Mouse (Mus musculus): Measurements from ENCODE around the gene Nutf2-ps1. TPM values are rescaled to one million over a fixed set of nuclear protein-coding genes. Genes with fewer than 3 reads are reported as not detected.
"Not testable (repeated sequence)": the region's sequence is repeated elsewhere in the genome, so short reads cannot be mapped to it uniquely, and the experiment has no call there.

Gene Nutf2-ps1
- polyA plus RNA-seq (2012; rRNA removed): 28.5 and 34.0 TPM in 2 replicates

DNA sequence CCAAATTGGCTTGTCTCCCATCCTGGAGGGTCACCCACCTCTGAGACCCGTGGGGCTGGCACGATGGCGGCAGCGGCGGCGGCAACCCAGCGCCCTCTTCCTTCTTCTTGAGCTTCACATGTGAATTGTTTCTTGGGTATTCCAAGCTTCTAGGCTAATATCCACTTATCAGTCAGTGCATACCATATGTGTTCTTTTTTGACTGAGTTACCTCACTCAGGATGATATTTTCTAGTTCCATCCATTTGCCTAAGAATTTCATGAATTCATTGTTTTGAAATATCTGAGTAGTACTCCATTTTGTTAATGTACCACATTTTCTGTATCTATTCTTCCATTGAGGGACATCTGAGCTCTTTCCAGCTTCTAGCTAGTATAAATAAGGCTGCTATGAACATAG, at the start of gene Nutf2-ps1:
Nutf2-ps1 (minus strand) TSS at position 101 of the 400 bp plus-strand sequence.
- H3K27me3 ChIP-seq (ENCODE audit: control insufficient read depth, insufficient read depth, low read length); H3K4me3 ChIP-seq (ENCODE audit: control insufficient read depth, low read depth, low read length); H3K4me1 ChIP-seq (ENCODE audit: control insufficient read depth, insufficient read depth, low read length); H3K27ac ChIP-seq (ENCODE audit: control insufficient read depth, insufficient read depth, low read depth, low read length); H3K36me3 ChIP-seq (ENCODE audit: control insufficient read depth, insufficient read depth, low read length): not testable (repeated sequence)

DNA sequence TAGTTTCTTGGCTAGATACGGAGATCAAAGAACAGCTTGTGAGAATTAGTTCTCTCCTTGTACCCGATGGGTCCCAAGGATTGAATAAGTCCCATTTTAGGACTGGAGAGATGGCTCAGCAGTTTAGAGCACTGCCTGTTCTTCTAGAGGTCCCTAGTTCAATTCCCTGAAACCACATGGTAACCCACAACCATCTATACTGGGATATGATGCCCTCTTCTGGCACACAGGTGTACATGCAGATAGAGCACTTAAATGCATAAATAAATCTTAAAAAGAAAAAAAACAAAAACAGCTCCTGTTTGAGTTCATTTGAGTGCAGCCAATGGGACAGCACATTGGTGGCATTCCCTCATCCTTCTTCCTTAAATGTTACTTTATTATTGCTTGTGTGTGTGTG, 49.2 kb upstream of the Nutf2-ps1 start:
- Histone ChIP-seq H3K4me1 (ENCODE audit: control insufficient read depth, insufficient read depth, low read length) (no peaks in the 10 kb centered on the region), H3K27ac (ENCODE audit: control insufficient read depth, insufficient read depth, low read depth, low read length) (no peak overlapping the region), H3K4me3 (ENCODE audit: control insufficient read depth, low read depth, low read length) (no peak overlapping the region), H3K36me3 (ENCODE audit: control insufficient read depth, insufficient read depth, low read length) (peaks cover 1% of the 10 kb centered on the region), H3K27me3 (ENCODE audit: control insufficient read depth, insufficient read depth, low read length) (no peaks in the 10 kb centered on the region)
- no peak for TF ChIP-seq CTCF (IDR thresholded peaks at IDR 0.05; ENCODE audit: control insufficient read depth, insufficient read depth, insufficient replicate concordance, low read depth, low read length)
- no peak for TF ChIP-seq POLR2A (IDR thresholded peaks at IDR 0.05; ENCODE audit: control insufficient read depth, low read depth, low read length)

DNA sequence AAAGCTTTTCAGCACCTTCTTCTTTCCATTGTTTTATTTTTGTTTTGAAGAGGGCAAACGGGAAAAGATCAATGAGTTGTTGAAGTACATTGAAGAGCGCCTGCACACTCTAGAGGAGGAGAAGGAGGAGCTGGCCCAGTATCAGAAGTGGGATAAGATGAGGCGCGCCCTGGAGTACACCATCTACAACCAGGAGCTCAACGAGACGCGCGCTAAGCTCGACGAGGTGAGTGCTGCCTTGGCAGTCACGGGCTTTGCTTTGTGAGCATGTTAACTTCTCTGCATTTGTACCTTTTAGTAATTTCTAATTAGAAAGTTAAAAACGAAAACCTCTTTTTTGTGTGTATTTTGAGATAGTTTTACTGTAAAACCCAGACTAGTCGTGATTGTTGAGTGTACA, 32.8 kb upstream of the Nutf2-ps1 start:
- Histone ChIP-seq H3K27me3 (ENCODE audit: control insufficient read depth, insufficient read depth, low read length) (no peaks in the 10 kb centered on the region), H3K36me3 (ENCODE audit: control insufficient read depth, insufficient read depth, low read length) (no peaks in the 10 kb centered on the region; the same call in 1 of the 2 replicates), H3K4me1 (ENCODE audit: control insufficient read depth, insufficient read depth, low read length) (no peaks in the 10 kb centered on the region), H3K27ac (ENCODE audit: control insufficient read depth, insufficient read depth, low read depth, low read length) (no peak overlapping the region), H3K4me3 (ENCODE audit: control insufficient read depth, low read depth, low read length) (no peak overlapping the region)
- TF ChIP-seq POLR2A (IDR thresholded peaks at IDR 0.05; ENCODE audit: control insufficient read depth, low read depth, low read length) (no peak), CTCF (IDR thresholded peaks at IDR 0.05; ENCODE audit: control insufficient read depth, insufficient read depth, insufficient replicate concordance, low read depth, low read length) (no peak)

- Histone ChIP-seq H3K27ac (ENCODE audit: control insufficient read depth, insufficient read depth, low read depth, low read length) (no peak overlapping the region), H3K36me3 (ENCODE audit: control insufficient read depth, insufficient read depth, low read length) (no peaks in the 10 kb centered on the region), H3K4me3 (ENCODE audit: control insufficient read depth, low read depth, low read length) (no peak overlapping the region), H3K4me1 (ENCODE audit: control insufficient read depth, insufficient read depth, low read length) (no peaks in the 10 kb centered on the region; the same call in 1 of the 2 replicates), H3K27me3 (ENCODE audit: control insufficient read depth, insufficient read depth, low read length) (no peaks in the 10 kb centered on the region)
- TF ChIP-seq CTCF (IDR thresholded peaks at IDR 0.05; ENCODE audit: control insufficient read depth, insufficient read depth, insufficient replicate concordance, low read depth, low read length) (no peak), POLR2A (IDR thresholded peaks at IDR 0.05; ENCODE audit: control insufficient read depth, low read depth, low read length) (no peak)
Measured at GRCm38 (mm10) chr19:53608921-53609320, 20.1 kb upstream of the Nutf2-ps1 start.

- TF ChIP-seq POLR2A (IDR thresholded peaks at IDR 0.05; ENCODE audit: control insufficient read depth, low read depth, low read length) (no peak), CTCF (IDR thresholded peaks at IDR 0.05; ENCODE audit: control insufficient read depth, insufficient read depth, insufficient replicate concordance, low read depth, low read length) (no peak)
- Histone ChIP-seq H3K27ac (ENCODE audit: control insufficient read depth, insufficient read depth, low read depth, low read length) (0 out of 2 replicates have a peak overlapping the region, but pooled peaks have one; percentile 34), H3K4me3 (ENCODE audit: control insufficient read depth, low read depth, low read length) (peak overlapping the region; percentile 97), H3K4me1 (ENCODE audit: control insufficient read depth, insufficient read depth, low read length) (peaks cover 2% of the 10 kb centered on the region), H3K36me3 (ENCODE audit: control insufficient read depth, insufficient read depth, low read length) (no peaks in the 10 kb centered on the region), H3K27me3 (ENCODE audit: control insufficient read depth, insufficient read depth, low read length) (no peaks in the 10 kb centered on the region)
Measured at GRCm38 (mm10) chr19:53601363-53601655, 12.4 kb upstream of the Nutf2-ps1 start.

GRCm38 (mm10) chr19:53600549-53601362, 11.9 kb upstream of the Nutf2-ps1 start:
- H3K27me3 ChIP-seq (ENCODE audit: control insufficient read depth, insufficient read depth, low read length): no peaks in the 10 kb centered on the region

GRCm38 (mm10) chr19:53599757-53600539, 11.1 kb upstream of the Nutf2-ps1 start, which contains the start of gene Smc3:
Gene Smc3 (plus strand): TSS chr19:53600398.
- Histone ChIP-seq H3K4me3 (ENCODE audit: control insufficient read depth, low read depth, low read length) (peak within 1 kb of the TSS; percentile 97), H3K27ac (ENCODE audit: control insufficient read depth, insufficient read depth, low read depth, low read length) (peak within 1 kb of the TSS; percentile 96), H3K36me3 (ENCODE audit: control insufficient read depth, insufficient read depth, low read length) (no peaks in the 10 kb centered on the region), H3K4me1 (ENCODE audit: control insufficient read depth, insufficient read depth, low read length) (peaks cover 2% of the 10 kb centered on the region), H3K27me3 (ENCODE audit: control insufficient read depth, insufficient read depth, low read length) (no peaks in the 10 kb centered on the region)
- TF ChIP-seq POLR2A (IDR thresholded peaks at IDR 0.05; ENCODE audit: control insufficient read depth, low read depth, low read length): peak; percentile 93
- TF ChIP-seq CTCF (IDR thresholded peaks at IDR 0.05; ENCODE audit: control insufficient read depth, insufficient read depth, insufficient replicate concordance, low read depth, low read length): peak; percentile 62; the same call in 1 of the 2 replicates

More at GRCm38 (mm10) chr19:53600549-53601362, 11.9 kb upstream of the Nutf2-ps1 start:
- peak; percentile 1; the same call in 1 of the 2 replicates for TF ChIP-seq POLR2A (IDR thresholded peaks at IDR 0.05; ENCODE audit: control insufficient read depth, low read depth, low read length)
- TF ChIP-seq CTCF (IDR thresholded peaks at IDR 0.05; ENCODE audit: control insufficient read depth, insufficient read depth, insufficient replicate concordance, low read depth, low read length): no peak
- Histone ChIP-seq H3K27ac (ENCODE audit: control insufficient read depth, insufficient read depth, low read depth, low read length) (peak overlapping the region; percentile 96), H3K4me3 (ENCODE audit: control insufficient read depth, low read depth, low read length) (peak overlapping the region; percentile 97), H3K36me3 (ENCODE audit: control insufficient read depth, insufficient read depth, low read length) (no peaks in the 10 kb centered on the region), H3K4me1 (ENCODE audit: control insufficient read depth, insufficient read depth, low read length) (peaks cover 2% of the 10 kb centered on the region)

All from testis, adult 2 months (tissue).